Mouse (Mus musculus) T-helper 2 cell (primary cell): ENCODE measurements at regions not wholly inside any gene's neighbourhood (a gene's known extent, or its start where the extent isn't known, plus 50 kb on each side); places are given as distances from the start of the nearest gene placed in this dataset.

Experiments used
- in situ Hi-C: fragments of 300-600 bp; cut with MboI, MseI; formaldehyde crosslinking; loops from one replicate; pipeline ENCODE4 v1.15.1; 2025; ENCODE audit warnings: high pct_unique_total_duplicates

DNA sequence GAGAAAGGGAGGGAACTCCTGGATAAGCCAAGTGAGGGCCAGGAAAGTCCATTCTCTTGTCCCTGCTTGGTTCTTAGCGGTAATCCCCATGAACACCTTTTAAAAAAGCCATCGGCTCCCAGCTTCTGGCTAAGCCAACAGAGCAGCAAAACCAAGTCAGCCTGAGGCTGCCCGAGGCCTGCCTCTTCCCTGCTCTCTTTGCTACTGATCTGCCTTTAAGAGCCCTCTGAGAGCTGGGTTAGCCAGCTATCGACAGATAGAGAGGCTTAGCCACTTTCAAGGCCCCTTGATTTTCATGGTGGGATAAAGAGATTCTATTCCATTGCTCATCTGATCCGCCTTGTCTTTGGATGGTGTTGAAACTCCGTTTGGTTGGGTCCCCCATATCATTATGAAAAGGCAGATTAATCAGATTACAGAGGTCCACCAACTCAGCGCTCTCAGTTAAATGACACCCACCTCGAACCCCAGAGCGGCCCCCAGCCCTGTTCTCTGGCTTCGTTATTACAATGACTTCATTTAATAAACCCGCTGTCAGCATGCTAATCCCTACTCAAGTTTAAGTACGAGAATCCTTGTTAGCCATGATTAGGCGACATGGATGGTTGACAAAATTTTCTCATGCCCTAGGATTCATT, 66.1 kb downstream of the Slc4a3 start:
- in situ Hi-C loops, result no loop called here

DNA sequence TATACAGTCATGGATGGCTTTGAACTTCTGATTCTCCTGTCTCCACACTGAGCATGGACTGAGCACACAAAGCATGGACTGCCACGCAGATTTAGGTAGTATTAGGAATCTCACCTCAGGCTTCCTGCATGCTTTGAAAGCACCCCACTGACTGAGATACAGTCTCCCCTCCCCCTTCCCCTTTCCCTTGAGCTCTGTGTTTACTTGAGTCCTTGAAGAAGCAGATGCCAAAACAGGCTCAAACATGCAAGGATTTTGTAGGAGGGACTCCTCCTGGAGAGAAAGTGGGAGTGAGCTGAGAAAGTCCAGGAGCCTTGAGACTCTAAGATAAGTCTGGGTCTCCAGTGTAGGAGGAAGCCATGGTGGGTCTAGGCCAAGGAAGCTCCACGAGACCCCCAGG, 67.1 kb downstream of the Slc4a3 start:
- in situ Hi-C loops, result no loop called here

DNA sequence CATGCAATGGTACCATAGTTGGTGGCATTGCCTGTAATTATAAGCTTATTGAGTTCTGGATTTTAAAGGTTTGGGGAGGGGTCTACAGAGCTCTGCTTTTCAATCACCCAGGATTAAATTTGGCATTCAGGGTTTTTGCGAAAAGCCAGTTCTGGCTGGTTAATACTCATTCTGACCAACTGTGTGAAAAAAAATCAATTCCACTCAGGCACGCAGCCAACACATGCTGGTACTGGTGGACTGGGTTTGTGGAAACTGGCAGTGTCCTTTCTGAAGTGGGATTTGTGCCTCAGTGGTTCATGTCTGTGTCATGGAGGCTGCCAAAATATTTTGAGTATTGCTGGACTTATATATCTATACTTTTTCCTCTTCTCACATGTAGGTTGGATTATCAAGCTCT, 70.9 kb downstream of the Slc4a3 start:
- in situ Hi-C loops, result no loop called here

DNA sequence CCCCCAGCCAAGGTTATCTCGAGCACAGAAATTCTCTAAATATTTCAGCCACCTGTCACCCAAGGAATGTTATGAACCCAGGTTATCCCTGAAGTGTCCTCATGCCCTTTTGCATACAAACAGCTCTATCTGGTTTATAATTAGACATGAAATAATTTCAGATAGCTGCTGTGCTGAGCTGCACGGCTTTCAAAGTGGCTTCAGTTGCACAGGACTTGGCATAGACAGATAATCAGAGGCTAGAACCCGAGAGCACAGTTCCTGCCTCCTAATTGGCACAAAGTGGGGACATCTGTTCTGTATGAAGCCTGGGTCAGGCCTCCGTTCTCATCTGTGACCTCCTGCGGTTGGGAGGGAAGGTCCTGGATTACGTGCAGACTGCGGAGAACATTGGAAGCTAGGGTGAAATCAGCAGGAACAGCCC, 72.3 kb downstream of the Slc4a3 start:
- in situ Hi-C loops, result no loop called here

- in situ Hi-C loops, result no loop called here
These were observed 84.2 kb downstream of the Slc4a3 start for GRCm38 (mm10) chr1:75630287-75630686.

DNA sequence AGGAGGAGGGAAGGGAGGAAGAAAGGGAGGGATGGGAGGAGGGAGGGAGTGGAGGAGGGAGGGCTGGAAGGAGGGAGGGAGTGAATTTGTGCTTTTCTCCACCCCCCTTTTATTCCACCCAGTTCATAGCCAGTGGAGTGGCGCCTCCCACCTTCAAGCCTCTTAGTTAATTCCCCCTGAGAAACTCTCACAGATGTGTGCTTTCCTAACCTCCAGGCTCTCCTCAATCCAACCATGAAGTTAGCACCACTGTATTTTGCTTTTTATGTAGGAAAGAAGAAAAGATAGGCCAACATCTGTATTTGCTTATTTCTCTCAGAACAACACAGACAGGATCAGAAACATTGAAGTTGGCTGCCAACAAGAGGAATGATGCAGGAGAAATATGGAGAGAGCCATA, 85.7 kb downstream of the Slc4a3 start:
- in situ Hi-C loops, result no loop called here

DNA sequence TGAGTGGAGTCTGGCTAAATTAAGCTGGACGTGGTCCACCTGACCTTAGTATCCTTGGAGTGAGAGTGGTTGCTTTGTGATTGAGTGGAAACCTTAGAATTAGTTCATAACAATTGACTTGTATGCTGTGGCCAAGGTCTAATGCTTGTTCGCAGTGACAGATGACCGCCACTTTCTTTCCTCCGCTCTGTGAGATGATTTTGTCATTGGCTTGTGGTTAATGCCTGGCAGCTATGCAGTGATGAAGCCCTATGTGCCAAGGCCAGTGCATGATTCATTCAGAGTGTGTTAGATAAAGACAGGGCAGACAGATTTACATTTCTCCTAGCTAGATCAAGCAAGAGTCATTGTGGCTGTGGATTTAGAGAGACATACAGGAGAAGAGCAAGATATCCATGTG, 89.5 kb downstream of the Slc4a3 start:
- in situ Hi-C loops, result no loop called here

- in situ Hi-C loops, result no loop called here
These were observed 93.2 kb downstream of the Slc4a3 start for GRCm38 (mm10) chr1:75639031-75640001.

DNA sequence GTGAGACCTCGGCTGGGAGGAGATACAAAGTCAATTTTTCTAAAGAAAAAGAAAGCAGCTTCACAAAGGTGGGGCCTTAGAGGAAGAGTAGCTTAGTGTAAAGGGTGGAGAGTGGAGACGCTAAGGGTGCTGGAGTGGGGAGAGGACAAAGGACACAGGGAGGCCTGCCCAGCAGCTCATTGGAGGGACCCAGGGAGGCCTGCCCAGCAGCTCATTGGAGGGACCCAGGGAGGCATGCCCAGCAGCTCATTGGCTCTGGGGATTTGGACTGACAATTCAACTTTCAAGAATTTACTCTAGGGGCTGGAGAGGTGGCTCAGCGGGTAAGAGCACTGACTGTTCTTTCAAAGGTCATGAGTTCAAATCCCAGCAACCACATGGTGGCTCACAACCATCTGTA, 96.4 kb downstream of the Slc4a3 start:
- in situ Hi-C loops, result no loop called here

GRCm38 (mm10) chr1:75652547-75652946, 106.5 kb downstream of the Slc4a3 start:
- in situ Hi-C loops, result loop anchor here (5.0 kb wide), 1 partner anchor 1865 kb away; the partner anchor contains the start of gene Epha4

- in situ Hi-C loops, result loop anchor here (5.0 kb wide), 1 partner anchor 1864 kb away; the partner anchor contains the start of gene Epha4
These were observed 107.0 kb downstream of the Slc4a3 start for GRCm38 (mm10) chr1:75652987-75653573.

- in situ Hi-C loops, result loop anchor here (5.0 kb wide), 1 partner anchor 1864 kb away; the partner anchor contains the start of gene Epha4
These were observed 107.6 kb downstream of the Slc4a3 start for GRCm38 (mm10) chr1:75653671-75654076.

DNA sequence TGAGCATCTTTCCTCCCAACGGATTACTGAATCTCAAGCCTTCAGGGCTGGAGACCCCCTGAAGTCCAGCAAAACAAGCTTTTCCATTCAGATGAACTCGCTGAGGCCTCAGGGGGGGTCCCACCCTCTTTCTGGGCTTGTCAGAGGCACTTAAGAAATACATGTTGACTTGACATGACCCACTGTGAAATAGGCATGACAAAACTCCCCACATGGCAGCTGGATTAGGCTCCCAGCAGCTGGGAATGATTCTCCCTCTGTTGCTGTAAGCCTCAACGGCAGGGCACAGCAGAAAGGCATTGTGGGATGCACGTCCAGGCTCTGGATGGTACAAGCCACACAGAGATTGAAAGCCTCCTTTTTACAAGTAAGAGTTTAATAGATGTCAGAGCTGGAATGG, 110.5 kb downstream of the Slc4a3 start:
- in situ Hi-C loops, result no loop called here

DNA sequence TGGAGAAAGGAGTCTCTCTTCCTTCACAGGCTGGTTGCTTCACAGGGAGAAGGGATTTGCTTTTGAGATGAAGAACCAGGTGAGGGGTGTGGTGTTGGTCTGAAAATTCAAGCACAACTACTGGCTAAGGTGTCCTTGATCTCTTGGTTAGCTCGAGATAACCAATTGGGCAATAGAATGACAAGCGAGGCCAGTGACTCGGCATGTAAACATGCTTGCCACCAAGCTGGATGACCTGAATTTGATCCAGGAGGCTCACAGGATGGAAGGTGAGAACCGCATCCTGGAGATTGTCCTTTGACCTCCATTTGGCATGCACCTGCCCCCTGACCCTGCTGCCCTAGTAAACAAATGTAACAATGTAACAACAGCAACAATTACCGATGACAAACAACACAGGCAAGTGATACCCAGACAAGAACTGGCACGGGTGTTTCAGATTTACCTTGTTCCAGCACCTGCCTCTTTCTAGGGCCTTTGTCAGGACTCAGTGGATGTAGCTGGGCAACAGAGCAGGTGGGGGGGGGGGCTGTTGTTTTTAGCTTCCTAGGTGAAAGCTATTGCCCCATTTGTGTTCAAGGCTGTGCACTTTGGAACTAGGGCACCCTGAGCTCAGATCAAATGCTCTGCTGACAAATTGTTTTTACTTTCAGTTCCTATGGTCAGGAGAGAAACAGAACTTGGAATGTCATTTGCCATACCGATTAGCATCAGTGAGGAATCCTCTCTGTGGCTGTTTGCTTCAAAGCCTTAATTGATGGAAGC, 114.5 kb downstream of the Slc4a3 start:
- in situ Hi-C loops, result no loop called here

DNA sequence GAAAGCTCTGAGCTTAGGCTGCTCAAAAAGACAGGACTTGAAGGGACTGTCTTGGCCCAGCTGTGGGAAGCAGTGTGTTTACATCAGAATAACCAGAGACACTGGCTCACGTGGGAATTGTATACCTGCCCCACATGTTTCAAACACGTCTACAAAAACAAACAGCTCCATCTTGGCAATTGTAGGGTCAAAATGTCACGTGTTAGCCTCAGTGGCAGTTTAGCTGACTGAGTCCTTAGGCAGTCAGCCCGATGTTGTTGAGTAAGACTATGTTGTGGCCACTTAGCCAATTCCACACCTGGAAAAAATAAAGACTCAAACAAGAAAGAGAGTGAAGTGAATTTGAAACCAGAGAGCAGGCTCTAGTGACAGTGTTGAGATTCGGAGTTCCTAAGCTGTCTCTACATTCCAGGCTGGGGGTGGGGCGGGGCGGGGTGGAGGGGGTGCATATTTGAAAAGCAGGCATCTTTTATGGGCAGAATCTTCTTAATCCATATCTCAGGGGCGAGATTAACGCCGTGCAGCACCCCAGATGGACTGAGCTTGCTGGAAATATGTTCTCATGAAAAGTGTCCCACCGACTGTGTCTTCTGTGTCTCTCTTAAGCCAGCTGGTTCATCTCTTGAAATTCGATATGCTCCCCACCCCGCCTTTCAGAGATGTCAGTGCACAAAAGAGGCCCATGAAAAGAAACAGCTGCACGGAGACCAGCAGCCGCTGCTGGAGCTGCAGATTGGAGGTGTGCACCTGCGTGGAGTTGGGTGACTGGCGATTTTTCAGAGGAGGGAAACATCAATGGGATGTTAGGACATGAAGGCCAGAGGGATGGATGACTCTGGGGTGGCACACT, 116.3 kb downstream of the Slc4a3 start:
- in situ Hi-C loops, result no loop called here

GRCm38 (mm10) chr1:75667736-75668269, 121.7 kb downstream of the Slc4a3 start:
- in situ Hi-C loops, result loop anchor here (5.0 kb wide), 1 partner anchor 69 kb away; no protein-coding TSS in a partner anchor

GRCm38 (mm10) chr1:75676295-75676694, 130.2 kb downstream of the Slc4a3 start:
- in situ Hi-C loops, result loop anchor here (10.0 kb wide), 1 partner anchor 749 kb away; no protein-coding TSS in a partner anchor

- in situ Hi-C loops, result loop anchor here (10.0 kb wide), 1 partner anchor 747 kb away; no protein-coding TSS in a partner anchor
These were observed 131.6 kb downstream of the Slc4a3 start for GRCm38 (mm10) chr1:75677695-75678094.

DNA sequence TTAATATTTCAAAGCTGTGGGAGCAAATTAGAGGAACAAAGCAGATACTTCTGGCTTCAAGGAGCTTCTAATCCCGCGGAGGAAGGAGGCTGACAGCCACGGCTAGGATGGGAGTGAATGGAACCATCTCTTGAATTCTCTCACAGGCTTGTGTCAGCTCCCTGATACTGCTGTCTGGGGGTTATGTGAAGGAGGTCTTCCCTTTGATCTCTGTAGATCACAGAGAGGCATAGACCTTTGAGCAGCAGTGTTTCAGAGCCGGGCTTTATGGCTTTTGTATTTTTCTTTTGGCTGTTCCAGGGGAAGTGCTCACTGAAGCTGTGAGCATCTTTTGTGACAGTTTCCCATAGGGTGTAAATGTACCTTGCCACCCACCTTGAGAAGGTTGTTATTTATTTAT, 132.2 kb downstream of the Slc4a3 start:
- in situ Hi-C loops, result loop anchor here (10.0 kb wide), 1 partner anchor 747 kb away; no protein-coding TSS in a partner anchor

DNA sequence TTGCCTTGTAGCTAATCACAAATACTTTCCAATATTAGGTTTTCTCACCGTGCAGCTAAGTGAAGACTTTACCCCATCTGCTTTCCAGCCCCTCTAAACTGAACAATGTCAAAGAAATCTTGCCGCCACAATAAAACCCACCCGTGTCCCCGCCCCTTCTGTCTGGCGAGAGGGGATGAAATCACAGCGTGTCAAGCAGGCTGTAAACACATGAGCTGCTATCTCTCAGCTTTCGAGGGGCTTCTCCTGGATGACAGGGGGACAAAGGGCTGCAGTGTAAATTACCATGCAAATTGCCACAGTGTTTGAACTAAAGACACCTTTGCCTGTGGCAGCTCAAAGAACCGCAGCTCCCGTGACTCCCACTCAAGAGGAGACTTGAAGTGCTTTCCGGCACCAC, 134.3 kb downstream of the Slc4a3 start:
- in situ Hi-C loops, result no loop called here
